Mouse (Mus musculus): ENCODE data around the gene Disp3.

The Disp3 gene

DNA sequence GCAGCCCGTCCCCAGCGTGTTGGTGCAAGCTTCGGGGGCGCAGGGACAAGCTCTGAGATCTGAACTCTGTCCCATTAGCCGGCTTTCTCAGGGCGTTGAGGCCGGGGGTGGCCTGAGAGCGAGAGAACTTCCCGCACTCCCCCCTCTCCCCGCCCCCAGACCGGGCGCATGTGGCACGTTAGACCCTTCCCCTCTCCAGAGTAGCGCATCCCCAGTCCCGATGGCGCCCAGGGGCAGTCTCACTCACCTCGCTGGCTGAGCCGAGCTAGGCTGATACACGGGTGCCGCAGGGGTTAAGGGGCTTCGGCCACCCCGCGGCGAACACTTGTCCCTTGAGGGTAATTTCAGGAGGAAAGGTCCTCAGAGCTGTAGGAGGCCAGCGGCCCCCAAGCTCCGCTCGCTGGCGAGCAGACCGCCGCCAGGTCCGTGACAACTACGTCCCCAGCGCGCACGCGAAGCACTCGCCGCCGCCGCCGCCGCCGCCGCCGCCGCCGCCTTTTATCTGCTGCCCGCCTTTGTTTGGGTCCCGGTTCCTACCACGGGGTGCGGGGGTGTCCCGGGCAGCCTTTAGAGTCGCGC lies at the start of gene Disp3:
TSS of gene Disp3 (minus strand) at position 490 of the 579 bp plus-strand sequence.
- no peak for DNase-seq

DNA sequence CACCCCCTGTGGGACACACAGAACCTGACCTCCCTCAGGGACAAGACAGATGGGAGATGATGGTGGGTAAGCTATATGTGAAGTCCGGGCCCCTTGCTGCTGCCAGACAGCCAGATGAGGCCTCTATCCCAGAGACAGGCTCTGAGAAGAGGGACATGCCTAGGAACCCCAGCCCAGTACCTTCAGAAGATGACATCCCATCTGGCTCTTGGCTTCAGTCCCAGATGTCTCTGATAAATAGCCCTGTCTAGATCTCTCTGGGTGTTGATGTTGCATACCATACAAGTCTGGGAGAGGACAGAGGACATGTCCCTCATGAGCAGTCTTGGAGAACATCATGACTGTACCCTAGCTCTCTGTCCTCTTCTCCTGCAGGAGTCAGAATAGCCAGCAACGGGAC lies 42.5 kb upstream of the Disp3 start:
- DNase-seq: no peak

DNA sequence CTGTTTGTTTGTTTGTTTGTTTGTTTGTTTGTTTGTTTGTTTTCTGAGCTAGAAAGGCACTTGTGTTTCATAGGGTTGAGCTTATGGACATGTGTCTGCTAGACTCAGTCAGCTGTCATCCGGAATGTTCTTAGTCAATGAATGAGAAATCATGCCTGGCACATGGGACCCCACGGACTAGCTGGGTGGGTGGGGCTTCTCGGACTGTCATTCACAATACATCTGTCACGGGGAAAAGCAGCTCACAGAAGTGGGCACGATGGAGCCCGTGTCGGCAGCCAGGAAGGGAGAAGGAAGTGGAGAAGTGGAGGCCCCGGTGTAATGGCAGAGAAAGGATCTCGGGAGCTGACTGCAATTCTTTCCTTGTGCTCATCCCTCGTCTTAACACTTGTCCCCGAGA lies 41.7 kb upstream of the Disp3 start:
- DNase-seq: no peak

DNA sequence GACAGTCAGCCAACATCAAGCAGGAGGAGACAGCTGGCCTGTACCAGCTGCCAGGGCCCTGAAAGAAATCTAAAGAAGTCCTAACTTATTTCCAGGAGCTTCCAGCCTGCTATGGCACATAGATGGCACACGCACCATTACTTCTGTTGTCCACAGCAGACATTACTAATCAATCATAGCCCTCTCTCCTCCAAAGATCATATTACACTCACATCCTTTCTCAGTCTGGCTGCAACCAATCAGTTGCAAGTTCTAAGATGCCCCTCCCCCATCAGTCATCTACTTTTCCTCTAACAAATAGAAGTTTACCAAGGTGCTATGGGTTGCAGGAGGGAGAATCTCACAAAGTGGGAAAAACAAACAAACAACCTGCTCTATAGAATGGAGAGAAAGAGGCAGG lies 40.5 kb upstream of the Disp3 start:
- no peak for DNase-seq

DNA sequence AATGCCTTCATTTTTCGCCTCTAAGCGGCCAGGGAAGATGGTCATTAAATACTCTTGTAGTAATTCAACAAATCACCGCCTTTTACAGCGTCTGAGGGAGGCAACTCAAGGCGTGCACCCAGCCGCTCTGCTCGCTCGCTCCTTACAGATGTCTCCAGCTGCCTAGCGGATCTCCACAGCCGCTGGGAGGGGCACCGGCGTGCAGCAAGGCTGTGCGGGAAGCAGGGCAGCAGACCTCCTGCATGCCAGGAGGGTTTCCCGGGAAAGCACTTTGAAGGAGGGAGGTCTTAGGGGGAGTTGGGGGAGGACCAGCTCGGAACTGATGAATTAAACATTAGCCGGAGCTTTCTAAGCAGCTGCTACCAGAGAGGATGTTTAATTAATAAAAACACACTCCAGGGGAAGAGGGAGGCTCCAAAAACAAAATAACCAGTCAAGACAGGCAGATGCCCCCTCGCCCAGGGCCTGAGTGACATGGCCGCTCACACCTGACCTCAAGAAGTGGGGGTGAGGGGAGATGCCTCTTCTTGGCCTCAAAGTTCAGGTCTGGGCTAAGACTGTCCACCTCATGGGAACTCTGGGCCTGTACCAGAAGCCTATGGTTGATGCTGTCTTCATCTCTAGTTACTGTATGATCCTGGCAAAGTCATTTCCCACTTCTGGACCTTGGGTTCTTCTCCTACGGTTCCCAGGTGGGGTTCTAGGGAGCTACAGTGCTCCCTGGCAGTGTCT lies 39.7 kb upstream of the Disp3 start:
- no peak for DNase-seq

DNA sequence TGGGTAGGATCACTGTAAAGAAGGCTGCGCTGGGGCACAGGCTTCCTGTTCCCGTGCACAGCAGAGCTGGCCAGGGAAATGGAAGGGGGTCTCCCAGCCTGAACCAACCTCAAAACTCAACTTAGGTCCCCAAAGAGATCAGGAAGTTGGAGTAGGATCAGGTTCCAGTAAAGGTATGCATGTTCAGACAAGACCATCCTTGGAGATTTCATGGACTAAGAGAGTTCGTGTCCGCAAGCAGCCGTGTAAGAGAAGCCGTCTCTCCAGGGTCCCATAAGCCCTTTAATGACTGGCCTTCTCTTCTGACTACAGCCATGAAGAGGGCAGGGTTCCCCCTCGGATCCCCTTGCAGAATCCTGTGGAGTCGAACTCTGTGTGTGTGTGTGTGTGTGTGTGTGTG lies 39.0 kb upstream of the Disp3 start:
- DNase-seq: no peak

DNA sequence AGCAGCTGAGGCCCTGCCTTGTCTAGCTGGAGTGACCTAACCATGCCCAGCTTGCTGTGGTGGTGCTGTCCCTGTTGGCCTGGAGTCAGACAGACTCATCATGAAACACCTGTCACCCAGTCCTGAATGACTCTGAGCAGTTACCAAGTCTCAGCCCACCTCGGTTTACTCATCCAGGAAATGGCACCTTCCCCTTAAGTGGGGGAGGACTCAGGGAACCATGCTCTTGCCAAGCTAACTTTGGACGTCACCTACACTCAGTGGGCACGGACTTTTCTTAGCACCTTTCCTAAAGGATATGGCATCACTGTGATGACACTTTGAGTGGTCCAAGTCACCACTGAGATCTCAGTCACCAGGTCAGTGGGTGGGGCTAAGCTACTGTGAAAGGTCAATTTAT lies 38.2 kb upstream of the Disp3 start:
- DNase-seq: no peak

DNA sequence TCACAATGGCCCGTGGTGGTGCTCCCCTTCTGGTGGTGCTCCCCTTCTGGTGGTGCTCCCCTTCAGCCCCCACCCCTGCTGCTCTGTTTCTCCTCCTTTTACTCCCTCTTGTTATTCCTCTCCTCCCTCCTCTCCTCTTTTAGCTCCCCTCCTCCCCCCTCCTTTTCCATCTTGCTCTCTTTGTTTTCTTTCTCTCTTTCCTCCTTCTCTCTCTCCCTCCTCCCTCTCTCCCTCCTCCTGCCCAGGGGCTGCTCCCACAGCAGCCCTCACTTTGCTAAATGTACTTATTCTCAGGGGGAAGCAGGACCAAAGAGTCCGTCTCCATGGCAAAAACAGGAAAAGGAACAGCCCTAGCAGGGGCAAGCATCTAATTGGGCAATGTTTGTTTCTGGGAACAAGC lies 37.3 kb upstream of the Disp3 start:
- no peak for DNase-seq

DNA sequence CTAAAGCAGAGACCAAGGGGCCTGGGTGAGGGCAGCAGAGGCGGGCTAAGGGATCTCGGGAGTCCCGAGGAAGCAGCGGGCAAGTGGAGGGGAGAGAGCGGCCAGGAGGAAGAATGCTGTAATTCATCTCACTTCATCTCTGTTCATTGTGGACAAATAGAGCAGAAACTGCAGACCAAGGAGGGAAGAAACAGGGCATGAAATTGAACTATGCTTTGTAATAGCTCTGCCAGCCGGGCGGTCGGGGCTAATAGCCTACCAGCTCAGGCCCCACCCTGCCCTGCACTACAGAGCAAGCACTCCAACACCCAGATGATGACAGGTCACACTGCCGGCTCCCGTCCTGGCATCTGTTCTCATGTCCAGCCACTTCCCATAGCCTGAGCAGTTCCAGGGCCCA lies 34.4 kb upstream of the Disp3 start:
- DNase-seq: no peak

DNA sequence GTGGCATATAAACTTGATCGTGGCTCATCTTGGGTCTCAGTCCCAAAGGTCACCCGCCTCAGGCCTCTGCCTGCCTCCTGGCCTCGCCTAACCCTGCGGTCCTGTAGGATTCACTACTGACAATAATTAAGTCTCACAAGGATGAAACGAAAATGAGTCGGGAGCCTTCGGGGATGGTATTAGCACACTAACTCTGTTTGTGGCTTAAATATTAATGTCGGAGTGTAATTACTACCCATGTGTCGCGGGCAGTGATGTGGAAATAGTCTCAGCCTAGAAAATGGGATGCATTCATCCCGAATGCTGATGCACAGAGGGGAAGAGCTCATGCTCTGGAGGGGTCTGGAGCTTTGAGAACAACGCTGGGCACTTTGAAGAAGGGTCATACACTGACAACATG lies 31.6 kb upstream of the Disp3 start:
- no peak for DNase-seq

DNA sequence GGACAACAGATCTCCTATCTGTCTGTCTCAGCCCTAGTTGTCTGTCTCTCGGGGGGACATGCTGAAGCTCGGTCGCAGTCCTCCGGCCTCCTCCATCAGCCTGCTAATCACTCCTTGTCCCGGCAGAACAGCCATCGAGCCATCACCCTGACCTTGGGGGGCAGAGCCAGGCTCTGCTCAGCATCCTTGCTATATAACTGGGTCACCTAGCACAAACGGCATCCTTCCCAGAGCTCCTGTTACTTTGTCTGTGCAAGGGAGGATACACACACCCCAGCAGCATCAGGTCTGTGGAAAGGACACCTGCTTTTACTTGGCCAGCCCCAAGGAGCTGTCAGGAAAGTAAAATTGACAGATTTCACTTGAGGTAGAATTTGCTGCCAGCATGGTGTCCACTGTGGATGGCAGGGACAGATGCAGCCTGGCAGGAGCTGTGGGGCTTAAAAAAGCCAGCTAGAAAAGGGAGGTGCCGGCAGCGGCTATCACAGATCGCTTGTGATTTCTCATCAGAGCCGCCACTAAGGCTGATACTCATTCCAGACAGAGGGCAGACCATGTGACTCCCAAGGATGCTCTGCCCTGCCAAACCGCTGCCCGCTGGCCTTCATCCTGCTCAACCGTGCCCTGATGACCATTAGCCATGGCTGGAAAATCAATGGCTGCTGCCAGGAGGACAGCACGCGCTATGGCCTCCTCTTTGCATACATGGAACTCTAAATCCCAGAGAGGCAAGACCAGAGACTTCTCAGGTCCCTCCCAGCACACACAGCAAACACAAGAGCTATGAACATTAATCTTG lies 27.8 kb upstream of the Disp3 start:
- DNase-seq: no peak

DNA sequence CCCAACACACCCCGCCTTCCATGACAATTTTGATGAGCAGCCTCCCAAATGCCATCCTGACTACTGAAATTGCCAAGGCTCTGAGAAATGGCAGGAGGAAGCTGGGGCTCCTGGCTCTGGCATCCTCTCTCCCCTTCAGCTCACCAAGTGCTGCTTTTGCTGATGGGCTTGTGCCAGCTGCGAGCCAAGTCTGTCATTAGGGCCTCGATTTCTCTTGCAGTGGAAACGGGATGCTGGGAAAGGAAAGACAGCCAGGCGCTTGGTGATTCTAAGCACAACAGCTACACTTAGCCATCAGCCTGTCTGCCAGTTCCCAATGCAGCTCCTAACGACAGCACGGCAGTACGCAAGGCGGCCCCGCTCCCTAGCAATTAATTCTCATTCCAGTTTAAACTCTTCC lies 26.6 kb upstream of the Disp3 start:
- DNase-seq: no peak

DNA sequence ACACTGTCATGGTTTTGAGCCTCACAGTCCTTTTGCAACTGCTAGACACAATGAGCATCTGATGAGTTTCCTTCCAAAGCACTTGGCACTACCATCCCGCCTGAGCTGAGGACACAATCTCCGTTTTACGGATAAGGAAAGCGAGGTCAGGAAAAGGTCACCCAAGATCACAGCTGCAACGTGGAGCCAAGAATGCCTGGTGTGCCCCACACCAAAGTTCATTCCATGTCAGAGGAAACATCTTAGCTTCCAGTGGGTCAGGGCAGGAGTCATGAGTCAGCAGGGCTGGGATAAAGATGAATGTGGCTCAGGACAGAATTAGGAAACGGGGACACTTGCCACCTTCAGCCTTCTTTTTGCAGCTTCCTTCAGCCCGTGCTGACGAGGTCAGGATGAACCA lies 25.8 kb upstream of the Disp3 start:
- no peak for DNase-seq

DNA sequence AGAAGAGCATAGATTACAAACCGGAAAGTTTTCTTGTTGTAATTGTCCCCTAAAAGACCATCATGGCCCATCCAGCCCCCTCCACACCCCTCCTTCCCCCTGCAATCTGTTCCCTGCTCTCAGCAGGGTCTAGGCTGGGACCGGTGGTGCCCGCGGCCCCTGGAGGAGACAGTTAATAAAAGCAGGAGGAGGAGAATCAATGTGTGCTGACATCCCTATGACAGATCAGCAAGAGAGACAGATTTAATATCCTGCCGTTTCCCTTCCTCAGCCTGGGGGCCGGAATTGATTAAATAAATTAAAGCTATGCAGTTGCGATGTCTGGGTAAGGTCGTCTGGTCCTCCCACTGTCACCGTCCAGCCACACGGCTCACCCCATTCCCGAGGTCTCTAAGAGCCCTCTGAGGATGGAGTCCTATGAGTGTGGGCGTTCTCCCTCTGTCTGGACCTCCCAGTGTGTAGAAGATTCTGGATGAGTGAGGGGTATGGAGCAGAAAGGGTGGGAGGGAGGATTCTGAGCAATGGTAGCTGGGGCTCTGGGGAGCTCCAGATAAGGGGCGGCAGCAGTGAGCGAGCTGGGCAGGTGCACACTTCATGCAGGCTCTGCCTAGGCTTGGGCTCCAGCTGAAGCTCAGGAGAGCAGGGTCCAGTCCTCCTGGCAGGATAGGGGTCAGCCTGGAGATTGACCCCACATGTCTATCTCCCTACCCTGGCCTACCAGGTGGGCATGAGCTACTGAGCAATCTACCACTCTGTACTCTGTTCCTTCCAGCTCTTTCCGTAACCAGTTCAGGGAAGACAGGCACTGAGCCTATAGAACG lies 24.7 kb upstream of the Disp3 start:
- DNase-seq: no peak

DNA sequence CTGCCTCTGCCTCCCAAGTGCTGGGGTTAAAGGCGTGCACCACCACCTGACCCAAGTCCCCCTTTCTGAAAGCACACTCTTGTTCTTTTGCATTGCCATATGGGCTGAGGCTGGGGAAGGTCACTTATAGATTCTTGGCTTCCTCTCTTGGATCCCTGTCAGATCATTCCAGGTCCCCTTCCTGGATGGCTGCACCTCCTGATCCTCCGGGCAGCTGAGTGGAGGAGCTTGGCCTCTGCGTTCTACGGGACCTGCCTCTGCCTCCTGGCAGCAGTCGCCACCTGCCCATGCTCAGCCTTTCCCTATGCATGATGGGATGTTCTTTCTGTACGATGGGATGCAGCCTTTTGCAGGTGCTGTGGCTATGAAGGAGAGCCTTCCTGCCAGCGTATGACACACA lies 23.1 kb upstream of the Disp3 start:
- DNase-seq: no peak

DNA sequence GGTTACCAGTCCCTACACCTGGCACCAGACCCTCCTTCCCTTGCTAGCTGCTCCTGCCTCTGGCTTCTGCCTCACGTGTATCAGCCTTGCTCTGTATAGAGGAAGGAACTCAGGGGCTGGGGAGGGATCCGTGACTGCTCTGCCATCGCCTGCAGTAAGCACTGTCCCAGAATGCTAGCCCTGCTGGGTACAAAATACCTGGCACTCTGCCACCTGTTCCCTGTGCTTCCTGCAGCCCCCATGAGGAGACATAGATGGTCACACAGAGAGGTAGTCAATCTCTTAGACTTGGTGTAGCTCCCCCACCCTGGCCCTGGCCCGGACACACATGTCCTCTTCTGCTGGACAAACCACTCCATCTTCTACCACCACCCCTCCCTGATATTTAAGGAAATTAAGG lies 22.4 kb upstream of the Disp3 start:
- no peak for DNase-seq

DNA sequence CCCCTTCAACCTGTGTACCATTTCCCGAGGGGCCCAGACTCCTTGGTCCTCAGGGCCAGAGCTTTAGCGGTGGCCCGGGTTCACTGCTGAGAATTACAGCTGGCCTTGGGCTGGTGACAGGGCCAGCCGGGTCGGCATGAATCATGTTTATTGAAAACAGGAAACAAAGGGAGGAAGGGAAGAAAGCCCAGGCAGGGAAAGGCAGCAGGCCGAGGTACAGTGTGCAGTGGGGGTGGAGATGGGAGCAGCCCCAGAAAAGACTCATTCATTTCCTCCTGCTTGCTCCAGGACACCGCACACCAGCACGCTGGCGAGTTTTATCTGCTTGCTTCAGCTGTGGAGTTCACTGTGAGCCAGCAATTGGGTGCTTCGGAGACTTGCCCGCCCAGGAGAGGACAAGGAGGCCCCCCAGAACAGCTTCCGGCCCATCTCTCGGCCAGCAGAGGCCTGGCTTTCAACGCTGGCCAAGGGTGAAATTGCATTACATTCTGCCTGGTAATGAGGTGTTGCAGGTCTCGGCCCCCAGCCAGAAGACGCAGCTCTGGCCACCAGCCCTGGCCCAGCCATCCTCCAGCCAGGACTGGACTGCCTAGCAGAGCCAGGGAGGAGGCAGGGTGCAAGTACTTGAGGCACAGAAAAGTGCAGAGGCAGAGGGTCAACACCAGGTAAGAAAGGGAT lies 18.8 kb upstream of the Disp3 start:
- peak; percentile 13 for DNase-seq

DNA sequence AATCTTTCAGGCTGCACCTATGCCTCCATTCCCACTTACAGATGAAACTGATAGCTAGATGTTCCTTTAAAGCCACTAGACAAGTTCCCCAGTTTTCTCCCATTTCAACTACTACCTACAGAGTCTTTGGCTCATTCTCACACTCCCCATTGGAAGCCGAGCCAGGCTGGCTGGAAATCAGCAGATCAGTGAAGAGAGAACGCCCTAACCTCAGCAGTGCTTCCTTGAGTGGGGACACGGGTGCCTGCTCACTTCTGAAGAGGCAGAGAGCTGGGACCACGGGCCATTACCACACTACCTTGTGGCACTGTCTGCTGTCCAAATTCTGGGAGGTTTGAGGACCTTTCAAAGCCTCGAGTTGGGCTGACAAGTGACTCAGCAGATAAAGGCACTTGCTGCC lies 11.0 kb upstream of the Disp3 start:
- no peak for DNase-seq

DNA sequence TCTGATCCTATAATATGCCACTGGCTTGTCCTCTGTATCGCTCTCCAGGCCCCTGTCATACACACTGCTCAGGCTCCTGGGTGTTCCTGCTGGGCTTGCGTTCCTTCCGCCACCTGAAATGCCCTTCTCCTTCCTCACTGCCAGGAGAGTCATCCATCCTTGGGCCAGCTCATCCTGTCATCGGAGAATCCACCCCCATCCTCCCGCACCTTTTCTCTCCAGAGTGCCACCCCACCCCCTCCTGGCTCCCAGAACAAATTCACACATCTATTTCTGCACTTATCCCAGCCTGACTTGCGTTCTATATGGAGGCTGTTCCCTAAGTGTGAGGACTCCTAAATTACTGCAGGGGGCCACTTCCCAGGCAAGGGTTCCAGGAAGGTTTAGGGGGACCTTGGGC lies 9.9 kb upstream of the Disp3 start:
- no peak for DNase-seq

DNA sequence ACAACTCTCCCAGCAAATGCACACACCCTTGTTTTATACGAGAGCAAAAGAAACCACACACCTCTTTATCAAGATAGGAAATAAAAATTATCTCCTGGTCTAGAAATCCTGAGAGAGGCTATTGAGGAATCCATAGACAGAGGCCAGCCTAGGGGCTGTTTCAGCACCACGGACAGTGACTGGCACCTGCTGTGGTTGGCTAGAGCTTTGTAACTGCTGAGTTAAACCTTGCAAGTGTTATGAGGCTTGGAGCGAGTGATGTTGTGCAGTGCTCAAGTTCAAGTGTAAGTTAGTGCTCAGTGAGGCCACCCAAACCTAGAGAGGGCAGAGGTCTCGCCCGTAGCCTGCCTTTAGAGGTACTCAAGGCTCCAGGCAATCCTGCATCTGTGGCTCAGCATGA lies 5.6 kb upstream of the Disp3 start:
- DNase-seq: peak; percentile 22

DNA sequence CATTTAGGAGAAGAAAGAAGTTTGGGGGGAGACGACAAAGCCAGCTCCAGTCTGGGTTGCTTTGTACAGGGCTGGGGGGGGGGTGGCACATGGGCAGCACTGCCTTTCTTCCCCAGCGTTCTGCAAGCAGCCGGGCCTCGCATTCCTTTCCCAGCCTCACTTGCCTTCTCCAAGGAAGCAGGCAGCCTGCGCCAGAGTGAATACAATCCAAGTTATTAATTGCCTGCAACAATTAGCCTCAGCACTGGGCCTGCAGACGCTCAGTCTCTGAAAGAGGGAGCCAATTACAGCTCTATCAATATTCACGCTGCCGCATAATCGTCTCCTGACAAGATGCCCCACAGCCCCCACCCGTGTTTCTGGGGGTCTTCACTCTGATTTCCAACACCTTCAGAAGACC lies 4.1 kb upstream of the Disp3 start:
- DNase-seq: no peak

DNA sequence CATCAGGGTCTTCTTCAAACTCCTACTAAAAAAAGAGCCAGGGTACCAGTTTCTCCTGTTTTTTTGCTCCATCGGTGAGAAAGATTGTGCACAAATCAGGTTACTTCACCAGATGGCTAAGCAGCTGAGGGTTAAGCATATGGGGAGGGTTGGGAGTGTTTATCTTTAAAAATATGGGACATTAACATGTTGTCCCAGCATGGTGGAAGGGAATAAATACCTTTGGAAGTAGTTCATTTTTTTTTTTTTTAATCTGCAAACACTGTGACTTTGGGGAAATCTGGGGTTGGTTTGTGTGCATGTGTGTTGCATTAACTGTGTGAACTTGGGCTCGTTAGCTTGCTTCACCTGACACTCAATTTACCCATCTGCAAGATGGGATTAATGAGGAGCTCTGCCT lies 3.3 kb upstream of the Disp3 start:
- no peak for DNase-seq

DNA sequence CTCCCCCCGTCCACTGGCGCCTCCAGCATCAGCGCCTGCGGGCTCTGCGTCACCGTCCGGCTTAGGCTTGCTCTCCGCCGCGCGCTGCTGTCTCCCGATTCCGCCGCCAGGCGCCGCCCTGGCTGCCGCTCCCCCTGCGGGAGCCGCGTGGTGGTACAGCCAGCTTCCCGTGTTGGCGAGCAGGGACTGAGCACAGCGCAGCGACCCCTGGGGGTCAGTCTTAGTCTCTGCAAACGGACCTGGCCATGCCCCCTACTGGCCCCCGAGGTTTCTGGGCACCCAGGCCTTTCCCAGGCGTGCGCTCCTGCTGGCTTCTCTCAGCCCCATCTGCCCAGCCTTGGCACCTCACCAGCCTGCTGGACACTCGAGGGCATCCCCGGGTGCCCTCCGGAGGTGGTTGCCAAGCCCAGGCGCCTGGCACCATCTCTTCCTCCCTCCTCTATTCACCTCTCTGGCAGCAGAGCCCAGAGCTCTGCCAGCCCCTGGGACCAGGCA lies 337 bp upstream of the Disp3 start:
- DNase-seq: peak; percentile 68
